Mouse (Mus musculus): ENCODE results near the gene Cep131. TPM values are rescaled to one million over a fixed set of nuclear protein-coding genes. Genes with fewer than 3 reads are reported as not detected.

The Cep131 gene
- polyA plus RNA-seq, 1 experiment from 2014 or later = 23.2 TPM

MicroRNAs within 50 kb of the gene (microRNA counts, 519-probe panel; counts per million panel counts)
- microRNA mmu-miR-338-3p (3,273 counts per million, percentile 40 among the panel's probes with 10 or more counts), microRNA mmu-miR-338-5p (51.3 counts per million)

Small RNAs within 50 kb of the gene (microRNA-seq; reads per million reads assigned to microRNA genes)
- gene Gm25948 (not detected), gene Mir3065 (not detected), gene Mir338 (not detected)

Other genes starting within 250 kb of the Cep131 start
- gene Chmp6, start 173.4 kb downstream of the Cep131 start, polyA plus RNA-seq (2015; fragmentation: Nextera tagmentation; extraction: Ambion mirVana) = 100 and 103 TPM in 2 replicates
- 10.0 and 12.3 TPM in 2 replicates for gene Baiap2, start 144.1 kb downstream of the Cep131 start, polyA plus RNA-seq (2015; fragmentation: Nextera tagmentation; extraction: Ambion mirVana)
- 24.1 and 24.3 TPM in 2 replicates for gene Aatk, start 39.7 kb downstream of the Cep131 start, polyA plus RNA-seq (2015; fragmentation: Nextera tagmentation; extraction: Ambion mirVana)
- gene Tepsin, start 11.9 kb upstream of the Cep131 start, polyA plus RNA-seq (2015; fragmentation: Nextera tagmentation; extraction: Ambion mirVana) = 19.3 and 19.8 TPM in 2 replicates
- gene Ndufaf8, start 12.1 kb upstream of the Cep131 start, polyA plus RNA-seq (2015; fragmentation: Nextera tagmentation; extraction: Ambion mirVana) = 52.7 and 57.0 TPM in 2 replicates
- 110 and 115 TPM in 2 replicates for gene Slc38a10, start 64.5 kb upstream of the Cep131 start, polyA plus RNA-seq (2015; fragmentation: Nextera tagmentation; extraction: Ambion mirVana)
- gene Bahcc1, start 146.1 kb upstream of the Cep131 start, polyA plus RNA-seq (2015; fragmentation: Nextera tagmentation; extraction: Ambion mirVana) = 13.6 and 17.0 TPM in 2 replicates

Measured in hindbrain, embryonic 13.5 days (tissue).